Mouse (Mus musculus) embryonic facial prominence, embryonic 15.5 days (tissue): ENCODE results near the gene Aunip. TPM values are rescaled to one million over a fixed set of nuclear protein-coding genes. Genes with fewer than 3 reads are reported as not detected.

Source experiments
- ATAC-seq: fragments of 200-750 bp; cut with Nextera tagmentation; 2 replicates; pipeline ENCODE4 v1.8.0; 2017; ENCODE audit warnings: low read depth, moderate TSS enrichment; ENCODE audit not compliant: insufficient number of reproducible peaks, low FRiP score, low TSS enrichment
- H3K27ac ChIP-seq: fragments of 300-500 bp; sonication (generic); replicated peaks from 2 replicates; pipeline ENCODE4 v1.5.1; 2015; ENCODE audit warnings: mild to moderate bottlenecking, inconsistent platforms
- H3K27me3 ChIP-seq: fragments of 300-500 bp; sonication (generic); 2 replicates; pipeline ENCODE4 v1.6.1; 2015; ENCODE audit warnings: inconsistent platforms
- H3K36me3 ChIP-seq: fragments of 300-500 bp; sonication (generic); 2 replicates; pipeline ENCODE4 v1.6.1; 2015; ENCODE audit warnings: mild to moderate bottlenecking, inconsistent platforms
- H3K4me1 ChIP-seq: fragments of 300-500 bp; sonication (generic); 2 replicates; pipeline ENCODE4 v1.6.1; 2015; ENCODE audit warnings: inconsistent platforms
- H3K4me2 ChIP-seq: fragments of 300-500 bp; sonication (generic); replicated peaks from 2 replicates; pipeline ENCODE4 v1.6.1; 2015; ENCODE audit warnings: mild to moderate bottlenecking, inconsistent platforms
- H3K4me3 ChIP-seq: fragments of 300-500 bp; sonication (generic); replicated peaks from 2 replicates; pipeline ENCODE4 v1.5.1; 2015; ENCODE audit warnings: mild to moderate bottlenecking, inconsistent platforms
- H3K9ac ChIP-seq: fragments of 300-500 bp; sonication (generic); 2 replicates; pipeline ENCODE4 v1.6.1; 2015; ENCODE audit warnings: inconsistent platforms
- H3K9me3 ChIP-seq: fragments of 300-500 bp; sonication (generic); replicated peaks from 2 replicates; pipeline ENCODE4 v1.6.1; 2016; ENCODE audit warnings: inconsistent platforms
- WGBS: fragments of 180-500 bp; shearing (Covaris S2); methylation state at CpG from one replicate; pipeline ENCODE4 v1.1.7; 2015; 5-methylcytosine and 5-hydroxymethylcytosine counted together
- polyA plus RNA-seq: library from polyadenylated mRNA; unstranded; fragments of >200 nt; fragmentation: Nextera tagmentation; extraction: Ambion mirVana; gene quantifications from 2 replicates; pipeline ENCODE4 v1.2.1, GENCODE M21; 2015

Aunip gene
- polyA plus RNA-seq, result 8.8 and 8.9 TPM in 2 replicates

GRCm38 (mm10) chr4:134510845-134511411, at the start of gene Aunip:
Gene Aunip, plus strand, starts transcription at chr4:134510999.
- Histone ChIP-seq H3K27me3 (no peaks in the 10 kb centered on the region), H3K4me1 (peaks cover 20% of the 10 kb centered on the region), H3K4me3 (peak within 1 kb of the TSS; percentile 59), H3K4me2 (peak within 1 kb of the TSS; percentile 95), H3K9me3 (no peaks in the 10 kb centered on the region), H3K9ac (peak within 1 kb of the TSS; percentile 12), H3K36me3 (peaks cover 5% of the 10 kb centered on the region; the same call in 1 of the 2 replicates), H3K27ac (peak within 1 kb of the TSS; percentile 60; the same call in 1 of the 2 replicates)
- ATAC-seq, result peak; percentile 93
- under 1% methylated on average over 42 of the region's 42 CpGs for WGBS

- Histone ChIP-seq H3K27ac (no peak overlapping the region), H3K4me3 (no peak overlapping the region), H3K9ac (no peak overlapping the region), H3K36me3 (no peaks in the 10 kb centered on the region), H3K9me3 (no peaks in the 10 kb centered on the region), H3K27me3 (no peaks in the 10 kb centered on the region), H3K4me2 (no peak overlapping the region), H3K4me1 (0 out of 2 replicates have a peak, but pooled peaks cover 6% of the 10 kb centered on the region)
- no peak for ATAC-seq
- 69% methylated on average over 5 of the region's 5 CpGs for WGBS
Measured at GRCm38 (mm10) chr4:134461252-134461651, 49.5 kb upstream of the Aunip start.

GRCm38 (mm10) chr4:134465789-134466188, 45.0 kb upstream of the Aunip start:
- no peak for ATAC-seq
- H3K4me1 ChIP-seq, result peaks cover 14% of the 10 kb centered on the region
- no peak overlapping the region for H3K9ac ChIP-seq
- H3K9me3 ChIP-seq, result no peaks in the 10 kb centered on the region
- H3K4me2 ChIP-seq, result no peak overlapping the region
- H3K27ac ChIP-seq, result no peak overlapping the region
- H3K4me3 ChIP-seq, result no peak overlapping the region
- 40% methylated on average over 12 of the region's 12 CpGs for WGBS
- no peaks in the 10 kb centered on the region for H3K27me3 ChIP-seq
- peaks cover under 1% of the 10 kb centered on the region for H3K36me3 ChIP-seq

- H3K36me3 ChIP-seq, result peaks cover 8% of the 10 kb centered on the region
- no peaks in the 10 kb centered on the region for H3K9me3 ChIP-seq
- peak overlapping the region; percentile 91 for H3K4me2 ChIP-seq
- WGBS, result 61% methylated on average over 11 of the region's 11 CpGs
- H3K9ac ChIP-seq, result no peak overlapping the region
- ATAC-seq, result no peak
- H3K4me3 ChIP-seq, result peak overlapping the region; percentile 94; the same call in 1 of the 2 replicates
- H3K4me1 ChIP-seq, result peaks cover 14% of the 10 kb centered on the region
- H3K27me3 ChIP-seq, result no peaks in the 10 kb centered on the region
- H3K27ac ChIP-seq, result no peak overlapping the region
Measured at GRCm38 (mm10) chr4:134466381-134467262, 44.2 kb upstream of the Aunip start.

- Histone ChIP-seq H3K4me3 (peak overlapping the region; percentile 94), H3K9me3 (no peaks in the 10 kb centered on the region), H3K27me3 (no peaks in the 10 kb centered on the region), H3K9ac (peak overlapping the region; percentile 53; the same call in 1 of the 2 replicates), H3K27ac (peak overlapping the region; percentile 94), H3K36me3 (peaks cover 17% of the 10 kb centered on the region), H3K4me2 (peak overlapping the region; percentile 91), H3K4me1 (peaks cover 14% of the 10 kb centered on the region)
- WGBS, result under 1% methylated on average over 31 of the region's 31 CpGs
- ATAC-seq, result peak; percentile 13; the same call in 1 of the 2 replicates
Measured at GRCm38 (mm10) chr4:134467435-134468214, 43.2 kb upstream of the Aunip start.

- H3K27me3 ChIP-seq, result no peaks in the 10 kb centered on the region
- H3K4me3 ChIP-seq, result peak within 1 kb of the TSS; percentile 94
- peak within 1 kb of the TSS; percentile 94 for H3K27ac ChIP-seq
- no peaks in the 10 kb centered on the region for H3K9me3 ChIP-seq
- WGBS, result under 1% methylated on average over 31 of the region's 31 CpGs
- H3K9ac ChIP-seq, result peak within 1 kb of the TSS; percentile 80
- peaks cover 14% of the 10 kb centered on the region for H3K4me1 ChIP-seq
- peak within 1 kb of the TSS; percentile 91 for H3K4me2 ChIP-seq
- peak; percentile 96 for ATAC-seq
- H3K36me3 ChIP-seq, result peaks cover 22% of the 10 kb centered on the region
Measured at GRCm38 (mm10) chr4:134468215-134468575, 42.6 kb upstream of the Aunip start, which contains the start of gene Stmn1. Gene Stmn1, plus strand, starts transcription at chr4:134468320.

- peak overlapping the region; percentile 91 for H3K4me2 ChIP-seq
- peak overlapping the region; percentile 80 for H3K9ac ChIP-seq
- ATAC-seq, result peak; percentile 88
- no peaks in the 10 kb centered on the region for H3K9me3 ChIP-seq
- peaks cover 23% of the 10 kb centered on the region for H3K36me3 ChIP-seq
- peaks cover 14% of the 10 kb centered on the region for H3K4me1 ChIP-seq
- peak overlapping the region; percentile 94 for H3K4me3 ChIP-seq
- H3K27ac ChIP-seq, result peak overlapping the region; percentile 94
- WGBS, result under 1% methylated on average over 61 of the region's 68 CpGs
- no peaks in the 10 kb centered on the region for H3K27me3 ChIP-seq
Measured at GRCm38 (mm10) chr4:134468578-134469266, 42.1 kb upstream of the Aunip start.

GRCm38 (mm10) chr4:134469341-134469796, 41.4 kb upstream of the Aunip start:
- Histone ChIP-seq H3K27me3 (no peaks in the 10 kb centered on the region), H3K9ac (peak overlapping the region; percentile 10; the same call in 1 of the 2 replicates), H3K27ac (peak overlapping the region; percentile 94), H3K9me3 (no peaks in the 10 kb centered on the region), H3K36me3 (peaks cover 30% of the 10 kb centered on the region), H3K4me2 (peak overlapping the region; percentile 91), H3K4me3 (peak overlapping the region; percentile 94), H3K4me1 (peaks cover 14% of the 10 kb centered on the region)
- WGBS, result 8% methylated on average over 6 of the region's 6 CpGs
- no peak for ATAC-seq

- peaks cover 36% of the 10 kb centered on the region for H3K36me3 ChIP-seq
- H3K27me3 ChIP-seq, result no peaks in the 10 kb centered on the region
- ATAC-seq, result no peak
- no peak overlapping the region for H3K9ac ChIP-seq
- H3K4me1 ChIP-seq, result peaks cover 14% of the 10 kb centered on the region
- H3K9me3 ChIP-seq, result no peaks in the 10 kb centered on the region
- no peak overlapping the region for H3K27ac ChIP-seq
- WGBS, result 44% methylated on average over 3 of the region's 3 CpGs
- peak overlapping the region; percentile 91 for H3K4me2 ChIP-seq
- peak overlapping the region; percentile 94 for H3K4me3 ChIP-seq
Measured at GRCm38 (mm10) chr4:134469985-134470384, 40.8 kb upstream of the Aunip start.

GRCm38 (mm10) chr4:134471469-134471868, 39.3 kb upstream of the Aunip start:
- peaks cover 8% of the 10 kb centered on the region for H3K4me1 ChIP-seq
- H3K4me3 ChIP-seq, result no peak overlapping the region
- no peak overlapping the region for H3K4me2 ChIP-seq
- H3K9me3 ChIP-seq, result no peaks in the 10 kb centered on the region
- no peak for ATAC-seq
- H3K9ac ChIP-seq, result no peak overlapping the region
- H3K27me3 ChIP-seq, result no peaks in the 10 kb centered on the region
- peaks cover 46% of the 10 kb centered on the region for H3K36me3 ChIP-seq
- no peak overlapping the region for H3K27ac ChIP-seq
